Mouse (Mus musculus) liver, adult 2 months (tissue): ENCODE measurements around the gene Rplp2.

Source experiments
- CTCF ChIP-seq: fragments of 200-500 bp; IDR thresholded peaks from 2 replicates; pipeline ENCODE4 v1.5.1; 2011; ENCODE audit warnings: low read depth, low read length, control low read depth
- POLR2A ChIP-seq: fragments of 200-500 bp; IDR thresholded peaks from 2 replicates; pipeline ENCODE4 v1.6.1; 2011; ENCODE audit warnings: low read length, control low read depth; ENCODE audit not compliant: insufficient read depth; ENCODE audit errors: extremely low read depth

DNA sequence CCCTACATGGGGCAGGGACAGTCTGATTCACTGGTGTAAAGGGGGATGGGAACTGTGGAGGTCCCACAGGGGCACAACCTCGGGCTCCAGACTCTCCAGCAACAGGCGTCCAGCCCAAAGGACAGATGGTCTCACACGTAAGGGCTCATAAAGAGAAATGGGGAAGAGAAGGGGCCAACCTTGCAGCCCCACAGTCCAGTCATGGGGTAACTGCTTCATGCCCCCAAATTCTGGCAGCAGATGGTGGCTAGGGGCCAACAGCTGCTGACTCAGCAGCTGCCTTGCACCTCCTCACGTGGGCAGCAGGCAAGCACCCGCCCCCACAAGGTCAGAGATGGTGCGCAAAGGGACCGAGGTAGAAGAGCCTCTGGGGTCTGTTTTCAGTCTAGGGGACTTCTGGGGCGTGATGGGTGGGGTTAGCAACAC, 15.0 kb upstream of the Rplp2 start:
- TF ChIP-seq POLR2A (no peak), CTCF (no peak)
